Comparison of ENCODE assay signal across 9 mouse cellular contexts in genomic region chr2:180432042-180432668, GRCm38 (mm10). TPM values are rescaled to one million over a fixed set of nuclear protein-coding genes. Genes with fewer than 3 reads are reported as not detected.
A peak's percentile ranks its signal among the peaks of the same experiment; 100 is the strongest.
DNase-seq lines count a peak whose midpoint lies in the region; ATAC-seq and TF ChIP-seq lines count a peak whose summit lies in the region.
"Had no signal": no experiment of that assay in that cellular context is flagged by ENCODE, and none has a peak within 500 bp of the region (broad histone marks: within the 10 kb centered on the region; RNA-seq: fewer than 3 reads in every experiment).

No protein-coding gene starts in this region.

- H3K9ac ChIP-seq in ES-E14 (ENCODE audit: insufficient read depth, low read depth, low read length, poor library complexity, severe bottlenecking) = no peak overlapping the region

- TF ChIP-seq POLR2A in bone marrow macrophage, adult 2 months (IDR thresholded peaks at IDR 0.05; ENCODE audit: borderline replicate concordance, low read depth, low read length) = no peak

- in situ Hi-C loops in ES-E14 (cut with MboI; ENCODE audit: low sequenced_read_pairs in 2 of 2, unreplicated experiment in 2 of 2) = no loop called here

- peaks cover 0 to 4% of the 10 kb centered on the region in 2 experiments; a peak in 1 of 4 replicates for H3K4me1 ChIP-seq in ES-E14 (ENCODE audit: control insufficient read depth in 2 of 2, insufficient read depth in 2 of 2, low read length in 2 of 2, poor library complexity in 1 of 2)
- H3K4me1 ChIP-seq in bone marrow macrophage, adult 2 months (ENCODE audit: control insufficient read depth, insufficient read depth, low read length) = peaks cover 63% of the 10 kb centered on the region

- no peaks in the 10 kb centered on the region for H3K9me3 ChIP-seq in ES-E14 (ENCODE audit: control insufficient read depth, insufficient read depth, low read depth, low read length)

- peak; percentile 87 for DNase-seq in ES-E14 (ENCODE audit: low read depth, low spot score)
- peak; percentile 65 to 85 for DNase-seq in heart, postnatal 36 days
- DNase-seq in layer of hippocampus, adult 9-11 months = peak; percentile 69
- peak; percentile 87 for DNase-seq in lung, postnatal 10 days
- DNase-seq in right cerebral cortex, adult 18-20 months = peak; percentile 66
- DNase-seq in urinary bladder, adult 18-20 months (ENCODE audit: low spot score in 2 of 2) = peak; percentile 38 to 63

- no peak overlapping the region for H3K27ac ChIP-seq in ES-E14 (ENCODE audit: insufficient read depth, low read depth, low read length, poor library complexity, severe bottlenecking)
- no peak overlapping the region for H3K27ac ChIP-seq in bone marrow macrophage, adult 2 months (ENCODE audit: insufficient read depth, low read depth, low read length)
- H3K27ac ChIP-seq: macrophage had no signal

- H3K4me3 ChIP-seq in ES-E14 (ENCODE audit: insufficient read depth in 1 of 2, low read depth in 1 of 2, low read length in 2 of 2, poor library complexity in 1 of 2, severe bottlenecking in 1 of 2) = no peak overlapping the region
- no peak overlapping the region for H3K4me3 ChIP-seq in bone marrow macrophage, adult 2 months (ENCODE audit: insufficient read depth, low read length)

- no peaks in the 10 kb centered on the region for H3K36me3 ChIP-seq in ES-E14 (ENCODE audit: control insufficient read depth, insufficient read depth, low read length, poor library complexity, severe bottlenecking)

- 0 out of 2 replicates have a peak, but pooled peaks have one; percentile 47 for ATAC-seq in erythroid progenitor cell, adult 5-6 weeks (replicated peaks; ENCODE audit: low FRiP score, poor library complexity, severe bottlenecking)

- TF ChIP-seq CTCF in bone marrow macrophage, adult 2 months (IDR thresholded peaks at IDR 0.05; ENCODE audit: low read depth, low read length) = peak; percentile 79

- intact Hi-C loops in heart, postnatal 36 days (cut with DNase I) = loop anchor here (1.0 to 2.0 kb wide), 2 partner anchors 79 to 155 kb away; no protein-coding TSS in a partner anchor

TF ChIP-seq in ES-E14, 5 proteins besides CTCF, POLR2A, EP300 and RAD21:
- TF ChIP-seq MAFK (IDR thresholded peaks at IDR 0.05; ENCODE audit: insufficient read depth, low read depth, low read length) = no peak
- peak; percentile 43; the same call in 1 of the 2 replicates for TF ChIP-seq ZC3H11A (IDR thresholded peaks at IDR 0.05; ENCODE audit: borderline replicate concordance, low read depth, low read length)
- TF ChIP-seq ZNF384 (IDR thresholded peaks at IDR 0.05; ENCODE audit: low read depth, low read length) = no peak
- no peak for TF ChIP-seq CHD2 (IDR thresholded peaks at IDR 0.05; ENCODE audit: low read depth, low read length)
- no peak for TF ChIP-seq HCFC1 (IDR thresholded peaks at IDR 0.05; ENCODE audit: borderline replicate concordance, insufficient read depth, low read length)
TF ChIP-seq in ES-E14: peak in this region for 1.

RNA-seq across cellular contexts. Expression of gene Slco4a1, which starts 23.9 kb away (rescaled TPM):
- total RNA-seq in ES-E14 (2012; rRNA removed) = 14.7 and 24.7 TPM in 2 replicates
- 35.7 and 36.4 TPM in 2 replicates for polyA plus RNA-seq in bone marrow macrophage, adult 2 months (2012; ENCODE audit: insufficient read depth, insufficient read length, missing spikeins)
- 5.9 and 8.3 TPM in 2 replicates for total RNA-seq in erythroid progenitor cell, adult 5-6 weeks (2015; ENCODE audit: low replicate concordance)
- total RNA-seq in erythroid progenitor cell, adult 5-6 weeks (2017; ENCODE audit: low replicate concordance) = 1.5 TPM in 1 of 2 replicates, not detected in the other
- total RNA-seq in heart, postnatal 36 days (2021) = under 1 TPM in 1 of 2 experiments, not detected in 1; 0.08 TPM
